Mouse (Mus musculus): ENCODE data around the gene Slc38a1. TPM values are rescaled to one million over a fixed set of nuclear protein-coding genes. Genes with fewer than 3 reads are reported as not detected.

The Slc38a1 gene
- total and polyA plus RNA-seq, 3 experiments: 0.03 TPM; not detected in 2

GRCm38 (mm10) chr15:96593866-96594265, 48.8 kb downstream of the Slc38a1 start:
- H3K27me3 ChIP-seq (ENCODE audit: control insufficient read depth in 1 of 2, insufficient read depth in 2 of 2, low read length in 2 of 2): 0 out of 4 replicates have a peak, but pooled peaks cover 0 to 2% of the 10 kb centered on the region in 2 experiments
- TF ChIP-seq MYC (IDR thresholded peaks at IDR 0.05; ENCODE audit: low read depth, low read length): no peak
- no peak for TF ChIP-seq MYB (IDR thresholded peaks at IDR 0.05; ENCODE audit: low read depth, low read length)
- TF ChIP-seq BHLHE40 (IDR thresholded peaks at IDR 0.05; ENCODE audit: borderline replicate concordance, low read depth, low read length): no peak
- TF ChIP-seq GABPA (IDR thresholded peaks at IDR 0.05; ENCODE audit: low read depth, low read length): no peak
- TF ChIP-seq NELFE (IDR thresholded peaks at IDR 0.05; ENCODE audit: low read depth, low read length): no peak
- TF ChIP-seq ELF1 (IDR thresholded peaks at IDR 0.05; ENCODE audit: low read depth, low read length): no peak
- TF ChIP-seq ZNF384 (IDR thresholded peaks at IDR 0.05; ENCODE audit: low read depth, low read length): no peak
- no peak for TF ChIP-seq SMC3 (IDR thresholded peaks at IDR 0.05; ENCODE audit: low read depth, low read length)
- no peak for TF ChIP-seq NRF1 (IDR thresholded peaks at IDR 0.05; ENCODE audit: insufficient read depth, low read depth, low read length, poor library complexity, severe bottlenecking)
- H3K4me1 ChIP-seq (ENCODE audit: control insufficient read depth in 1 of 2, insufficient read depth in 2 of 2, low read length in 2 of 2): no peaks in the 10 kb centered on the region
- no peak for DNase-seq (ENCODE audit: low read depth, low spot score)
- H3K36me3 ChIP-seq (ENCODE audit: control insufficient read depth in 1 of 2, insufficient read depth in 2 of 2, low read length in 2 of 2): peaks cover 0 to 2% of the 10 kb centered on the region in 2 experiments; a peak in 1 of 4 replicates
- no peak overlapping the region for H3K27ac ChIP-seq (ENCODE audit: control insufficient read depth, low read depth, low read length)
- H3K4me3 ChIP-seq (ENCODE audit: control insufficient read depth in 1 of 2, insufficient read depth in 1 of 2, low read depth in 2 of 2, low read length in 2 of 2): no peak overlapping the region
- H3K79me2 ChIP-seq (ENCODE audit: control insufficient read depth, insufficient read depth, low read length, poor library complexity): no peaks in the 10 kb centered on the region
- H3K9ac ChIP-seq (ENCODE audit: control insufficient read depth, low read depth, low read length, poor library complexity, severe bottlenecking): no peak overlapping the region
- no peaks in the 10 kb centered on the region for H3K9me3 ChIP-seq (replicated peaks; ENCODE audit: insufficient read depth, low read length)

DNA sequence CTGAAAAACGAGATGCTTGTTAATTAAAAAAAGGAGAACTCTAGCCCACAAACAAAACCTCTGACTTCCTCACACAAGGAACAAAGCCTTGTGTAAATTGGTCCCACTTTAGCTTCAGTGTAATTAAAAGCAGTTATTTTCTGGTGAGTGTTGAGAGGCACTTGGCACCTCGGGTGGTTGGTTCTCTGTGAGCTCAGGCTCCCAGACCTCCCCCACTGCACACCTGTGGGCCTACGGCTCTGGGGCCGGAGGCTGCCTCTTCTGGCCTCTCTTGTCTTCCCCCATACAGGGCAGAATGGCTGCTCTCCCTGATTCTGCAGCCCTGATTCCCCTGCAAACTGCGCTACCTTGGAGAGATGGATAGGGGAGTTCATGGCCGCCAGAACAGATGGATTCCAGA, 49.3 kb downstream of the Slc38a1 start:
- Histone ChIP-seq H3K9ac (ENCODE audit: control insufficient read depth, low read depth, low read length, poor library complexity, severe bottlenecking) (no peak overlapping the region), H3K36me3 (ENCODE audit: control insufficient read depth in 1 of 2, insufficient read depth in 2 of 2, low read length in 2 of 2) (no peaks in the 10 kb centered on the region), H3K79me2 (ENCODE audit: control insufficient read depth, insufficient read depth, low read length, poor library complexity) (no peaks in the 10 kb centered on the region), H3K27me3 (ENCODE audit: control insufficient read depth in 1 of 2, insufficient read depth in 2 of 2, low read length in 2 of 2) (peaks cover 0 to 2% of the 10 kb centered on the region in 2 experiments; a peak in 1 of 4 replicates), H3K4me3 (ENCODE audit: control insufficient read depth in 1 of 2, insufficient read depth in 1 of 2, low read depth in 2 of 2, low read length in 2 of 2) (no peak overlapping the region), H3K4me1 (ENCODE audit: control insufficient read depth in 1 of 2, insufficient read depth in 2 of 2, low read length in 2 of 2) (no peaks in the 10 kb centered on the region), H3K9me3 (replicated peaks; ENCODE audit: insufficient read depth, low read length) (no peaks in the 10 kb centered on the region), H3K27ac (ENCODE audit: control insufficient read depth, low read depth, low read length) (no peak overlapping the region)
- TF ChIP-seq E2F4 (IDR thresholded peaks at IDR 0.05; ENCODE audit: borderline replicate concordance, low read depth, low read length) (no peak), ZKSCAN1 (IDR thresholded peaks at IDR 0.05; ENCODE audit: low read depth, low read length) (no peak), MYB (IDR thresholded peaks at IDR 0.05; ENCODE audit: low read depth, low read length) (no peak), JUND (IDR thresholded peaks at IDR 0.05; ENCODE audit: low read depth, low read length) (no peak)
- no peak for DNase-seq (ENCODE audit: low read depth, low spot score)

- H3K4me1 ChIP-seq (ENCODE audit: control insufficient read depth in 1 of 2, insufficient read depth in 2 of 2, low read length in 2 of 2): no peaks in the 10 kb centered on the region
- no peak for TF ChIP-seq CHD2 (IDR thresholded peaks at IDR 0.05; ENCODE audit: low read length)
- no peak for TF ChIP-seq ZC3H11A (IDR thresholded peaks at IDR 0.05; ENCODE audit: low read depth, low read length)
- TF ChIP-seq SIN3A (IDR thresholded peaks at IDR 0.05; ENCODE audit: low read length): no peak
- no peak for TF ChIP-seq TAL1 (IDR thresholded peaks at IDR 0.05; ENCODE audit: low read length)
- TF ChIP-seq MYC (IDR thresholded peaks at IDR 0.05; ENCODE audit: low read depth, low read length): no peak
- no peak for TF ChIP-seq NRF1 (IDR thresholded peaks at IDR 0.05; ENCODE audit: insufficient read depth, low read depth, low read length, poor library complexity, severe bottlenecking)
- TF ChIP-seq MAZ (IDR thresholded peaks at IDR 0.05; ENCODE audit: low read depth, low read length): no peak
- TF ChIP-seq NELFE (IDR thresholded peaks at IDR 0.05; ENCODE audit: low read depth, low read length): no peak
- no peak for TF ChIP-seq EP300 (IDR thresholded peaks at IDR 0.05; ENCODE audit: low read depth in 1 of 2, low read length in 2 of 2)
- no peak for TF ChIP-seq CTCF (IDR thresholded peaks at IDR 0.05 in 2 of 3, conservative IDR thresholded peaks at IDR 0.05 in 1 of 3; ENCODE audit: control insufficient read depth in 1 of 3, insufficient read depth in 1 of 3, low read depth in 2 of 3, low read length in 3 of 3, poor library complexity in 1 of 3, severe bottlenecking in 1 of 3)
- no peak for TF ChIP-seq MAX (IDR thresholded peaks at IDR 0.05; ENCODE audit: low read length)
- TF ChIP-seq BHLHE40 (IDR thresholded peaks at IDR 0.05; ENCODE audit: borderline replicate concordance, low read depth, low read length): no peak
- TF ChIP-seq GATA1 (IDR thresholded peaks at IDR 0.05; ENCODE audit: low read depth, low read length): no peak
- no peak for TF ChIP-seq USF1 (IDR thresholded peaks at IDR 0.05; ENCODE audit: low read depth, low read length)
- H3K79me2 ChIP-seq (ENCODE audit: control insufficient read depth, insufficient read depth, low read length, poor library complexity): no peaks in the 10 kb centered on the region
- no peak overlapping the region for H3K4me3 ChIP-seq (ENCODE audit: control insufficient read depth in 1 of 2, insufficient read depth in 1 of 2, low read depth in 2 of 2, low read length in 2 of 2)
- H3K27me3 ChIP-seq (ENCODE audit: control insufficient read depth in 1 of 2, insufficient read depth in 2 of 2, low read length in 2 of 2): peaks cover 0 to 2% of the 10 kb centered on the region in 2 experiments; a peak in 1 of 4 replicates
- H3K27ac ChIP-seq (ENCODE audit: control insufficient read depth, low read depth, low read length): no peak overlapping the region
- no peak overlapping the region for H3K9ac ChIP-seq (ENCODE audit: control insufficient read depth, low read depth, low read length, poor library complexity, severe bottlenecking)
- no peak for DNase-seq (ENCODE audit: low read depth, low spot score)
- no peaks in the 10 kb centered on the region for H3K9me3 ChIP-seq (replicated peaks; ENCODE audit: insufficient read depth, low read length)
- H3K36me3 ChIP-seq (ENCODE audit: control insufficient read depth in 1 of 2, insufficient read depth in 2 of 2, low read length in 2 of 2): no peaks in the 10 kb centered on the region
Observed at GRCm38 (mm10) chr15:96592976-96593375, 49.7 kb downstream of the Slc38a1 start.

Data from MEL (cell line).